Mouse (Mus musculus) bone marrow, adult 2 months (tissue): ENCODE data around the gene Pinlyp. TPM values are rescaled to one million over a fixed set of nuclear protein-coding genes. Genes with fewer than 3 reads are reported as not detected.

ENCODE experiments used
- H3K27ac ChIP-seq: fragments of 200-500 bp; 2 replicates; pipeline ENCODE4 v1.5.1; 2012; ENCODE audit warnings: low read depth, mild to moderate bottlenecking, control low read depth, inconsistent platforms, low read length; ENCODE audit not compliant: control insufficient read depth, poor library complexity, insufficient read depth
- H3K4me1 ChIP-seq: fragments of 200-500 bp; 2 replicates; pipeline ENCODE4 v1.6.1; 2011; ENCODE audit warnings: low read length; ENCODE audit not compliant: control insufficient read depth, insufficient read depth
- H3K4me3 ChIP-seq: fragments of 200-500 bp; replicated peaks from 2 replicates; pipeline ENCODE3; 2011; ENCODE audit warnings: mild to moderate bottlenecking, low read depth, low read length, control low read depth; ENCODE audit not compliant: control insufficient read depth
- CTCF ChIP-seq: fragments of 200-500 bp; IDR thresholded peaks from 2 replicates; pipeline ENCODE4 v1.5.1; 2011; ENCODE audit warnings: low read length, control low read depth; ENCODE audit not compliant: control insufficient read depth, insufficient read depth
- POLR2A ChIP-seq: fragments of 200-500 bp; IDR thresholded peaks from 2 replicates; pipeline ENCODE4 v1.6.1; 2011; ENCODE audit warnings: low read depth, mild to moderate bottlenecking, control low read depth, low read length, borderline replicate concordance; ENCODE audit not compliant: control insufficient read depth
- WGBS: fragments of 180-500 bp; shearing (Covaris S2); methylation state at CpG from one replicate; pipeline ENCODE4 v1.1.7; 2018; 5-methylcytosine and 5-hydroxymethylcytosine counted together
- polyA plus RNA-seq: library from polyadenylated mRNA; stranded (reverse); fragments of >200 nt; gene quantifications from 2 replicates; pipeline ENCODE4 v1.2.4, GENCODE M21; 2011; ENCODE audit warnings: low replicate concordance; ENCODE audit not compliant: missing spikeins, insufficient read depth, insufficient read length

The Pinlyp gene
- polyA plus RNA-seq, 1 experiment = not detected

GRCm38 (mm10) chr7:24501492-24501891, 44.4 kb downstream of the Pinlyp start:
- TF ChIP-seq POLR2A (no peak), CTCF (peak; percentile 57; the same call in 1 of the 2 replicates)
- H3K27ac ChIP-seq = no peak overlapping the region
- no peak overlapping the region for H3K4me3 ChIP-seq
- H3K4me1 ChIP-seq = no peaks in the 10 kb centered on the region
- WGBS = 48% methylated on average over 21 of the region's 21 CpGs

GRCm38 (mm10) chr7:24500929-24501328, 45.0 kb downstream of the Pinlyp start:
- Histone ChIP-seq H3K27ac (no peak overlapping the region), H3K4me1 (no peaks in the 10 kb centered on the region), H3K4me3 (no peak overlapping the region)
- 26% methylated on average over 7 of the region's 7 CpGs for WGBS
- peak; percentile 46 for TF ChIP-seq CTCF
- no peak for TF ChIP-seq POLR2A

- no peak for TF ChIP-seq CTCF
- no peak for TF ChIP-seq POLR2A
- Histone ChIP-seq H3K4me3 (no peak overlapping the region), H3K4me1 (no peaks in the 10 kb centered on the region), H3K27ac (no peak overlapping the region)
- WGBS = 13% methylated on average over 43 of the region's 43 CpGs
Measured at GRCm38 (mm10) chr7:24499856-24500577, 45.9 kb downstream of the Pinlyp start.

Other genes with a start within 250 kb of the Pinlyp start
- 3.6 and 14.4 TPM in 2 replicates for gene Zfp61, start 244.9 kb downstream of the Pinlyp start, polyA plus RNA-seq
- gene Zfp94, start 229.5 kb downstream of the Pinlyp start, polyA plus RNA-seq = 1.9 and 5.4 TPM in 2 replicates
- gene Tescl, start 212.2 kb downstream of the Pinlyp start, polyA plus RNA-seq = not detected in 2 replicates
- not detected in 2 replicates for gene Lypd5, start 196.9 kb downstream of the Pinlyp start, polyA plus RNA-seq
- gene Kcnn4, start 175.9 kb downstream of the Pinlyp start, polyA plus RNA-seq = 118 and 180 TPM in 2 replicates
- 32.3 and 59.7 TPM in 2 replicates for gene Smg9, start 146.5 kb downstream of the Pinlyp start, polyA plus RNA-seq
- gene Irgc1, start 93.8 kb downstream of the Pinlyp start, polyA plus RNA-seq = not detected in 2 replicates
- 31.6 and 85.4 TPM in 2 replicates for gene Plaur, start 83.6 kb downstream of the Pinlyp start, polyA plus RNA-seq
- 1.4 TPM in 1 of 2 replicates, not detected in the other for gene Cadm4, start 64.1 kb downstream of the Pinlyp start, polyA plus RNA-seq
- gene Zfp428, start 39.1 kb downstream of the Pinlyp start, polyA plus RNA-seq = 2.5 and 3.1 TPM in 2 replicates
- gene AC161166.1, start 33.7 kb downstream of the Pinlyp start, polyA plus RNA-seq = not detected in 2 replicates
- gene Irgq, start 15.4 kb downstream of the Pinlyp start, polyA plus RNA-seq = 2.9 and 3.4 TPM in 2 replicates
- gene Xrcc1, start 171 bp upstream of the Pinlyp start, polyA plus RNA-seq = 67.2 and 129 TPM in 2 replicates
- gene Ethe1, start 41.4 kb upstream of the Pinlyp start, polyA plus RNA-seq = 15.8 and 25.9 TPM in 2 replicates
- gene Zfp575, start 41.5 kb upstream of the Pinlyp start, polyA plus RNA-seq = not detected in 2 replicates
- gene Phldb3, start 64.6 kb upstream of the Pinlyp start, polyA plus RNA-seq = 7.2 and 8.2 TPM in 2 replicates
- gene Lypd3, start 90.4 kb upstream of the Pinlyp start, polyA plus RNA-seq = not detected in 2 replicates
- not detected in 2 replicates for gene Tex101, start 130.6 kb upstream of the Pinlyp start, polyA plus RNA-seq
- gene BC049730, start 163.1 kb upstream of the Pinlyp start, polyA plus RNA-seq = not detected in 2 replicates
- gene Gm4763, start 180.8 kb upstream of the Pinlyp start, polyA plus RNA-seq = 35.1 and 41.6 TPM in 2 replicates
- gene Cd177, start 214.2 kb upstream of the Pinlyp start, polyA plus RNA-seq = 44.1 and 111 TPM in 2 replicates
- 14.8 TPM in 1 of 2 replicates, not detected in the other for gene Ceacam10, start 231.1 kb upstream of the Pinlyp start, polyA plus RNA-seq